13 mouse cellular contexts compared by ENCODE assay signal in the genomic region with DNA sequence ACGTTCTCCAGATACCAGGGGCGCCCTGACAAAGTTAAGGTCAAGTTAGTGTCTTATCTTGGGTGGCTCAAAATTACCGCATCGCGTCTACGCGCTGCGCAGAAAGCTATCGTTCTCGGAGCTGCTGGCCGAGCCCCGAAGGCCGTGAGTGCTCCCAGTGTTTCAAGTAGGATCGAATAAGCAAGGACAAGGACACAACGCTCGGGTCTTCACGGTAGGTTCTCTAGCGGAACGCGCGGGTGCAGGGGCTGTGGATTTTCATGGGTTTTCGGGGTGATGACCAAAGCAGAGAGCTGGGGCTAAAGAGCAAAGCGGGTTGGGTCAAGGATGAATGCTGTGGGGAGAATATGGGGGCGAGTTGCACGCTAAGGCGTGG. TPM values are rescaled to one million over a fixed set of nuclear protein-coding genes. Genes with fewer than 3 reads are reported as not detected.
DNase-seq lines count a peak whose midpoint lies in the region; ATAC-seq and TF ChIP-seq lines count a peak whose summit lies in the region.
"Had no signal": no experiment of that assay in that cellular context is flagged by ENCODE, and none has a peak within 500 bp of the region (broad histone marks: within the 10 kb centered on the region; RNA-seq: fewer than 3 reads in every experiment).

No protein-coding gene starts in this region.

- 1% methylated on average over 26 of the region's 26 CpGs for WGBS in lung, postnatal 0 days
- under 1% methylated on average over 26 of the region's 26 CpGs for WGBS in limb, embryonic 10.5 days
- 1% methylated on average over 26 of the region's 26 CpGs for WGBS in stomach, postnatal 0 days
- WGBS in liver, postnatal 0 days (ENCODE audit: insufficient replicate concordance), result 1% methylated on average over 26 of the region's 26 CpGs

- H3K4me2 ChIP-seq in lung, postnatal 0 days (replicated peaks; ENCODE audit: low read depth, low read length), result no peak overlapping the region
- H3K4me2 ChIP-seq in stomach, postnatal 0 days (replicated peaks; ENCODE audit: low read depth), result no peak overlapping the region
- H3K4me2 ChIP-seq in liver, postnatal 0 days (ENCODE audit: low read depth, low read length), result no peak overlapping the region
- H3K4me2 ChIP-seq: liver, embryonic 15.5 days had no signal

- TF ChIP-seq EP300 in lung, postnatal 0 days (IDR thresholded peaks at IDR 0.05), result no peak
- no peak for TF ChIP-seq EP300 in stomach, postnatal 0 days (optimal IDR thresholded peaks at IDR 0.05)
- TF ChIP-seq EP300 in liver, postnatal 0 days (IDR thresholded peaks at IDR 0.05; ENCODE audit: low read depth), result no peak

- H3K9ac ChIP-seq in lung, postnatal 0 days (replicated peaks; ENCODE audit: low read depth), result no peak overlapping the region
- no peak overlapping the region for H3K9ac ChIP-seq in stomach, postnatal 0 days (ENCODE audit: low read length)
- no peak overlapping the region for H3K9ac ChIP-seq in liver, postnatal 0 days (replicated peaks)
- H3K9ac ChIP-seq: liver, embryonic 15.5 days had no signal

- ATAC-seq in lung, postnatal 0 days, result no peak
- no peak for ATAC-seq in stomach, postnatal 0 days (ENCODE audit: low FRiP score, low TSS enrichment)
- no peak for ATAC-seq in liver, postnatal 0 days

- no peak overlapping the region for H3K27ac ChIP-seq in lung, postnatal 0 days (ENCODE audit: low read length)
- peak overlapping the region; percentile 99 for H3K27ac ChIP-seq in limb, embryonic 10.5 days
- no peak overlapping the region for H3K27ac ChIP-seq in stomach, postnatal 0 days (replicated peaks)
- no peak overlapping the region for H3K27ac ChIP-seq in liver, postnatal 0 days (ENCODE audit: low read depth)
- H3K27ac ChIP-seq: layer of hippocampus, adult 2 months; liver, embryonic 15.5 days had no signal

- H3K4me3 ChIP-seq in lung, postnatal 0 days (ENCODE audit: low read depth, low read length), result 0 out of 2 replicates have a peak overlapping the region, but pooled peaks have one; percentile 3
- H3K4me3 ChIP-seq in limb, embryonic 10.5 days, result peak overlapping the region; percentile 80
- H3K4me3 ChIP-seq in stomach, postnatal 0 days (ENCODE audit: low read depth, low read length), result no peak overlapping the region
- H3K4me3 ChIP-seq in liver, postnatal 0 days (ENCODE audit: low read depth, low read length), result no peak overlapping the region
- H3K4me3 ChIP-seq: layer of hippocampus, adult 2 months; liver, embryonic 15.5 days had no signal

- no peak for TF ChIP-seq CTCF in lung, postnatal 0 days (IDR thresholded peaks at IDR 0.05)
- no peak for TF ChIP-seq CTCF in stomach, postnatal 0 days (IDR thresholded peaks at IDR 0.05; ENCODE audit: low read depth)
- no peak for TF ChIP-seq CTCF in liver, postnatal 0 days (IDR thresholded peaks at IDR 0.05; ENCODE audit: low read depth)

- H3K9me3 ChIP-seq in lung, postnatal 0 days (ENCODE audit: low read length), result no peaks in the 10 kb centered on the region
- no peaks in the 10 kb centered on the region for H3K9me3 ChIP-seq in limb, embryonic 10.5 days (replicated peaks)
- H3K9me3 ChIP-seq in stomach, postnatal 0 days (ENCODE audit: control insufficient read depth, low read length), result no peaks in the 10 kb centered on the region
- no peaks in the 10 kb centered on the region for H3K9me3 ChIP-seq in liver, postnatal 0 days (ENCODE audit: low read length)
- H3K9me3 ChIP-seq: liver, embryonic 15.5 days had no signal

- peak; percentile 79 for DNase-seq in heart, adult 11 months
- DNase-seq in heart, postnatal 25 days (ENCODE audit: low spot score), result no peak
- DNase-seq in lung, postnatal 0 days (ENCODE audit: low spot score), result no peak
- DNase-seq in lung, postnatal 25 days (ENCODE audit: low spot score), result no peak
- peak; percentile 74 for DNase-seq in limb, embryonic 10.5 days (ENCODE audit: low spot score)
- DNase-seq in stomach, postnatal 0 days (ENCODE audit: low spot score), result peak; percentile 10
- DNase-seq in left cerebral cortex, adult 11 months (ENCODE audit: low spot score), result no peak
- no peak for DNase-seq in liver, postnatal 0 days
- DNase-seq: adrenal gland, postnatal 10 days; heart, postnatal 14 days had no signal

- H3K27me3 ChIP-seq in lung, postnatal 0 days (replicated peaks; ENCODE audit: insufficient read depth, low read length), result peaks cover 92% of the 10 kb centered on the region
- peaks cover 98% of the 10 kb centered on the region for H3K27me3 ChIP-seq in limb, embryonic 10.5 days (ENCODE audit: low read depth, poor library complexity, severe bottlenecking)
- peaks cover 53% of the 10 kb centered on the region for H3K27me3 ChIP-seq in stomach, postnatal 0 days (ENCODE audit: control insufficient read depth, insufficient read depth, low read length)
- peaks cover 100% of the 10 kb centered on the region for H3K27me3 ChIP-seq in liver, postnatal 0 days (ENCODE audit: insufficient read depth, low read length)

- intact Hi-C loops in heart, postnatal 25 days (cut with DNase I), result no loop called here

- H3K4me1 ChIP-seq in lung, postnatal 0 days (ENCODE audit: insufficient read depth, low read depth, low read length), result peaks cover 5% of the 10 kb centered on the region; the same call in 1 of the 2 replicates
- H3K4me1 ChIP-seq in limb, embryonic 10.5 days, result peaks cover 93% of the 10 kb centered on the region
- H3K4me1 ChIP-seq in stomach, postnatal 0 days (replicated peaks; ENCODE audit: control insufficient read depth, insufficient read depth), result no peaks in the 10 kb centered on the region
- H3K4me1 ChIP-seq in liver, postnatal 0 days (ENCODE audit: insufficient read depth), result peaks cover 3% of the 10 kb centered on the region; the same call in 1 of the 2 replicates

- no peaks in the 10 kb centered on the region for H3K36me3 ChIP-seq in lung, postnatal 0 days (ENCODE audit: insufficient read depth, low read length)
- H3K36me3 ChIP-seq in limb, embryonic 10.5 days, result peaks cover 8% of the 10 kb centered on the region; the same call in 1 of the 2 replicates
- H3K36me3 ChIP-seq in stomach, postnatal 0 days (ENCODE audit: control insufficient read depth, insufficient read depth, low read length), result no peaks in the 10 kb centered on the region
- no peaks in the 10 kb centered on the region for H3K36me3 ChIP-seq in liver, postnatal 0 days (replicated peaks; ENCODE audit: insufficient read depth, low read length)
- H3K36me3 ChIP-seq: liver, embryonic 15.5 days had no signal

RNA-seq across cellular contexts. Expression of gene Hoxd11, which starts 0.2 kb away (rescaled TPM):
- total RNA-seq in heart, postnatal 25 days (2021), result not detected
- not detected in 2 replicates for polyA plus RNA-seq in lung, postnatal 0 days (2015; fragmentation: Nextera tagmentation; extraction: Ambion mirVana)
- polyA plus RNA-seq in limb, embryonic 10.5 days (2016; fragmentation: Nextera tagmentation; extraction: Ambion mirVana), result 31.0 and 34.6 TPM in 2 replicates
- polyA plus RNA-seq in stomach, postnatal 0 days (2015; fragmentation: Nextera tagmentation; extraction: Ambion mirVana), result not detected in 2 replicates
- not detected in 2 replicates for polyA plus RNA-seq in liver, postnatal 0 days (2015; fragmentation: Nextera tagmentation; extraction: Ambion mirVana)
- total RNA-seq: adrenal gland, postnatal 10 days; heart, postnatal 14 days; layer of hippocampus, adult 2 months had no signal
- polyA plus RNA-seq: liver, embryonic 15.5 days; testis, adult 2 months had no signal

RNA-seq across cellular contexts. Expression of gene Hoxd12, which starts 4.8 kb away (rescaled TPM):
- not detected for total RNA-seq in heart, postnatal 25 days (2021)
- not detected in 2 replicates for polyA plus RNA-seq in lung, postnatal 0 days (2015; fragmentation: Nextera tagmentation; extraction: Ambion mirVana)
- 26.0 and 44.8 TPM in 2 replicates for polyA plus RNA-seq in limb, embryonic 10.5 days (2016; fragmentation: Nextera tagmentation; extraction: Ambion mirVana)
- not detected in 2 replicates for polyA plus RNA-seq in stomach, postnatal 0 days (2015; fragmentation: Nextera tagmentation; extraction: Ambion mirVana)
- not detected in 2 replicates for polyA plus RNA-seq in liver, postnatal 0 days (2015; fragmentation: Nextera tagmentation; extraction: Ambion mirVana)
- total RNA-seq: adrenal gland, postnatal 10 days; heart, postnatal 14 days; layer of hippocampus, adult 2 months had no signal
- polyA plus RNA-seq: liver, embryonic 15.5 days; testis, adult 2 months had no signal

RNA-seq across cellular contexts. Expression of gene Hoxd13, which starts 11.5 kb away (rescaled TPM):
- not detected for total RNA-seq in heart, postnatal 25 days (2021)
- not detected in 2 replicates for polyA plus RNA-seq in lung, postnatal 0 days (2015; fragmentation: Nextera tagmentation; extraction: Ambion mirVana)
- polyA plus RNA-seq in limb, embryonic 10.5 days (2016; fragmentation: Nextera tagmentation; extraction: Ambion mirVana), result 9.3 and 17.8 TPM in 2 replicates
- polyA plus RNA-seq in stomach, postnatal 0 days (2015; fragmentation: Nextera tagmentation; extraction: Ambion mirVana), result not detected in 2 replicates
- polyA plus RNA-seq in liver, postnatal 0 days (2015; fragmentation: Nextera tagmentation; extraction: Ambion mirVana), result not detected in 2 replicates
- total RNA-seq: adrenal gland, postnatal 10 days; heart, postnatal 14 days; layer of hippocampus, adult 2 months had no signal
- polyA plus RNA-seq: liver, embryonic 15.5 days; testis, adult 2 months had no signal

RNA-seq across cellular contexts. Expression of gene Hoxd10, which starts 12.1 kb away (rescaled TPM):
- not detected for total RNA-seq in heart, postnatal 25 days (2021)
- polyA plus RNA-seq in lung, postnatal 0 days (2015; fragmentation: Nextera tagmentation; extraction: Ambion mirVana), result 0.20 TPM in 1 of 2 replicates, not detected in the other
- polyA plus RNA-seq in limb, embryonic 10.5 days (2016; fragmentation: Nextera tagmentation; extraction: Ambion mirVana), result 51.1 and 68.0 TPM in 2 replicates
- polyA plus RNA-seq in stomach, postnatal 0 days (2015; fragmentation: Nextera tagmentation; extraction: Ambion mirVana), result 0.10 TPM in 1 of 2 replicates, not detected in the other
- not detected in 2 replicates for polyA plus RNA-seq in liver, postnatal 0 days (2015; fragmentation: Nextera tagmentation; extraction: Ambion mirVana)
- total RNA-seq: layer of hippocampus, adult 2 months had no signal
- polyA plus RNA-seq: liver, embryonic 15.5 days had no signal

RNA-seq across cellular contexts. Expression of gene Hoxd9, which starts 17.9 kb away (rescaled TPM):
- total RNA-seq in heart, postnatal 25 days (2021), result under 1 TPM; 0.39 to 0.52 TPM
- 0.33 and 0.38 TPM in 2 replicates for polyA plus RNA-seq in lung, postnatal 0 days (2015; fragmentation: Nextera tagmentation; extraction: Ambion mirVana)
- polyA plus RNA-seq in limb, embryonic 10.5 days (2016; fragmentation: Nextera tagmentation; extraction: Ambion mirVana), result 38.0 and 52.3 TPM in 2 replicates
- polyA plus RNA-seq in stomach, postnatal 0 days (2015; fragmentation: Nextera tagmentation; extraction: Ambion mirVana), result 0.31 and 0.34 TPM in 2 replicates
- polyA plus RNA-seq in liver, postnatal 0 days (2015; fragmentation: Nextera tagmentation; extraction: Ambion mirVana), result not detected in 2 replicates
- total RNA-seq: layer of hippocampus, adult 2 months had no signal
- polyA plus RNA-seq: liver, embryonic 15.5 days had no signal

Comparison
In these comparisons a context has a peak if more than half of its experiments do, and no peak if none do; other contexts are left out.
1. DNase-seq: peak in heart, adult 11 months (single experiment), limb, embryonic 10.5 days (single experiment) and stomach, postnatal 0 days (single experiment); none in heart, postnatal 25 days (single experiment), lung, postnatal 0 days (single experiment), lung, postnatal 25 days (single experiment), left cerebral cortex, adult 11 months (single experiment) and liver, postnatal 0 days (single experiment).
2. H3K4me3 ChIP-seq: peak in lung, postnatal 0 days (single experiment) and limb, embryonic 10.5 days (single experiment); none in stomach, postnatal 0 days (single experiment) and liver, postnatal 0 days (single experiment).
3. RNA of gene Hoxd11, which starts 0.2 kb away (polyA plus RNA-seq): 31.0 to 34.6 TPM in limb, embryonic 10.5 days; not detected in stomach, postnatal 0 days, not detected in lung, postnatal 0 days and not detected in liver, postnatal 0 days; every median in the first group is over 10 times any median in the second.
4. RNA of gene Hoxd12, which starts 4.8 kb away (polyA plus RNA-seq): 26.0 to 44.8 TPM in limb, embryonic 10.5 days; not detected in lung, postnatal 0 days, not detected in stomach, postnatal 0 days and not detected in liver, postnatal 0 days; every median in the first group is over 10 times any median in the second.
5. RNA of gene Hoxd13, which starts 11.5 kb away (polyA plus RNA-seq): 9.3 to 17.8 TPM in limb, embryonic 10.5 days; not detected in lung, postnatal 0 days, not detected in stomach, postnatal 0 days and not detected in liver, postnatal 0 days; every median in the first group is over 10 times any median in the second.